Mouse (Mus musculus): Measurements from ENCODE around the gene Rab3c. TPM values are rescaled to one million over a fixed set of nuclear protein-coding genes. Genes with fewer than 3 reads are reported as not detected.

Rab3c gene
- polyA plus RNA-seq, 1 experiment = 0.05 TPM

DNA sequence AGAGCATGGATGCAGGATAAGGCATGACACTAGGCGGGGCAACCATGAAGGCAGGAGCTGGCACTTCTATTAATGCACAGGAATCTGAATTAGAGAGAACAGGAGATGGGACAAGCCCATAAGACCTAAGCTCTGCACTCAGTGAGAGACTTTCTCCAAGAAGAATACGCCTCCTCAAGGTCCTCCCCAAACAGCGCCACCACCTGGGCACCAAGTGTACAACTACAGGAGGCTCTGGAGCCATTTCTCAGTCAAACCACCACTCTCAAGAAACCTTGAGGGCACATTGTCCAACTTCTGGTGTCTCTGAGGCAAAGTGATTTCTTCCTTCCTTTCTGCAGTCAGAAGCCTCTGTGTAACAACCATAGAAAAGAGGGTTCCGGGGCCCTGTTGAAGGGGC lies 236.4 kb downstream of the Rab3c start:
- Histone ChIP-seq H3K27me3 (ENCODE audit: control insufficient read depth, insufficient read depth, insufficient read length) (no peaks in the 10 kb centered on the region), H3ac (ENCODE audit: control insufficient read depth, insufficient read length) (no peak overlapping the region), H3K36me3 (ENCODE audit: control insufficient read depth, insufficient read depth) (no peaks in the 10 kb centered on the region), H3K4me3 (no peak overlapping the region), H3K4me2 (ENCODE audit: low read depth) (no peak overlapping the region), H3K79me2 (ENCODE audit: control insufficient read depth, insufficient read depth) (no peaks in the 10 kb centered on the region)
- no peak for TF ChIP-seq REST (IDR thresholded peaks at IDR 0.05; ENCODE audit: insufficient read depth, insufficient read length)
- no peak for TF ChIP-seq CEBPB (IDR thresholded peaks at IDR 0.05; ENCODE audit: insufficient read depth, poor library complexity, severe bottlenecking)
- TF ChIP-seq POLR2A (IDR thresholded peaks at IDR 0.05; ENCODE audit: insufficient read length, low read depth) = no peak
- no peak for TF ChIP-seq SRF (IDR thresholded peaks at IDR 0.05; ENCODE audit: control insufficient read depth, insufficient read length, low read depth)
- TF ChIP-seq MYOD1 (IDR thresholded peaks at IDR 0.05; ENCODE audit: control insufficient read depth in 1 of 3, insufficient read length in 2 of 3, low read depth in 2 of 3) = no peak

DNA sequence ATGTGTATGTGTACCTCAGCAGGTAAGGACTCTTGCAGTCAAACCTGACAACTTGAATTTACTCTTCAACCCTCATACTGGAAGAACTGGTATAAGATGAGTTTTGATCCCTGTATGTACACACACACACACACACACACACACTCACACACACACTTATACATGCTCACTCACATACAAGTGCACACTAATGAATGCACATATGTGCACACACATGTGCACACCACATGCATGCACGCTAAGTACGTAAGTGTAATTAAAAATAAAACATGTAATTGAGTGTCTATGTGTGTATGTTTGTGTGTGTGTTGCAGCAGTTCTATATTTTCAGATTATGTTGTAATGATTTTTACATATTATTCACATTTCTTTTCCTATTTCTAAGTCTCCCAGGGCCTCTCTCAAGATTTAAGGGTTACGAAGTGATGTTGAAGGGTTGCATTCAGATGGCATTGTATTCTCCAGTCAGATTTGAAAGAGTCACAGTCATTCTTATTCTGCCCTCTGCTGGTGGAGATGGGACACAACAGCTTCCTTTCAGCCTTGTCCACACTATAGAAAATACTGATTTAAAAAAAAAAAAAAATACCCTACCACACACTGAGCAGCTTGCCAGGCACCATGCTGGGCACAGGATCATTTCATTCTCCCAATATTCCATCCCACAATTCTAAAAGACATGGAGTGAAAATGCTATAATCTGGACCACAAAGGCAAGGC lies 240.9 kb downstream of the Rab3c start:
- no peaks in the 10 kb centered on the region for H3K36me3 ChIP-seq (ENCODE audit: control insufficient read depth, insufficient read depth)
- no peaks in the 10 kb centered on the region for H3K27me3 ChIP-seq (ENCODE audit: control insufficient read depth, insufficient read depth, insufficient read length)
- TF ChIP-seq E2F4 (IDR thresholded peaks at IDR 0.05; ENCODE audit: insufficient read depth) = no peak
- no peak for TF ChIP-seq USF1 (IDR thresholded peaks at IDR 0.05; ENCODE audit: low read depth)
- TF ChIP-seq TCF12 (IDR thresholded peaks at IDR 0.05; ENCODE audit: insufficient read depth, poor library complexity, severe bottlenecking) = no peak
- TF ChIP-seq MAX (IDR thresholded peaks at IDR 0.05; ENCODE audit: low read depth) = no peak
- no peak for TF ChIP-seq POLR2AphosphoS2 (IDR thresholded peaks at IDR 0.05; ENCODE audit: insufficient read length, low read depth)
- no peak for TF ChIP-seq REST (IDR thresholded peaks at IDR 0.05; ENCODE audit: insufficient read depth, insufficient read length)
- no peak for TF ChIP-seq MYOD1 (IDR thresholded peaks at IDR 0.05; ENCODE audit: control insufficient read depth in 1 of 3, insufficient read length in 2 of 3, low read depth in 2 of 3)
- no peak for TF ChIP-seq TCF3 (IDR thresholded peaks at IDR 0.05; ENCODE audit: insufficient read length, low read depth)
- TF ChIP-seq MYOG (IDR thresholded peaks at IDR 0.05; ENCODE audit: control insufficient read depth in 1 of 3, insufficient read depth in 1 of 3, insufficient read length in 2 of 3, low read depth in 2 of 3) = no peak
- TF ChIP-seq CEBPB (IDR thresholded peaks at IDR 0.05; ENCODE audit: insufficient read depth, poor library complexity, severe bottlenecking) = no peak
- no peak for TF ChIP-seq SRF (IDR thresholded peaks at IDR 0.05; ENCODE audit: control insufficient read depth, insufficient read length, low read depth)
- no peak for TF ChIP-seq POLR2A (IDR thresholded peaks at IDR 0.05; ENCODE audit: insufficient read length, low read depth)
- no peaks in the 10 kb centered on the region for H3K79me2 ChIP-seq (ENCODE audit: control insufficient read depth, insufficient read depth)
- H3K4me3 ChIP-seq = no peak overlapping the region
- H3ac ChIP-seq (ENCODE audit: control insufficient read depth, insufficient read length) = no peak overlapping the region
- no peak overlapping the region for H3K4me2 ChIP-seq (ENCODE audit: low read depth)

DNA sequence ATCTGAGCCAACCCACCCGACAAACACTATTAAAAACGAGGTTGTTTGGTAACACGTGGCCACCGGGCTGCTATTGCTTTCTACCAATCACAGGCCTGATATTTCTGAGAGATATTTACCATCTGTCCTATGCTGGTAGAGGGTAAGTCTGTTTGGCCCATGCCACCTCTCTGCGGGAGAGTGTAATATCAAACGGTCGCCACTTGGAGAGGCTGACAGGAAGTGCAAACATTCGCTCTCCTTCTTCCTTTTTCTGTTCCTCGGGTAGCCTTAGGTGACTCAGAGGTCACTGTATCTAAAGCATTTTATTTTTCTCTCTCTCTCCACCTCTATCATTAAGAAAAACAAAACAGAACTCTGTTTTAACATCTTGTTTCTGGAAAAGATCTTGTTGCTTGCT lies 241.6 kb downstream of the Rab3c start:
- H3K36me3 ChIP-seq (ENCODE audit: control insufficient read depth, insufficient read depth) = no peaks in the 10 kb centered on the region
- no peak overlapping the region for H3K4me3 ChIP-seq
- H3K79me2 ChIP-seq (ENCODE audit: control insufficient read depth, insufficient read depth) = no peaks in the 10 kb centered on the region
- H3K27me3 ChIP-seq (ENCODE audit: control insufficient read depth, insufficient read depth, insufficient read length) = no peaks in the 10 kb centered on the region
- TF ChIP-seq TCF3 (IDR thresholded peaks at IDR 0.05; ENCODE audit: insufficient read length, low read depth) = no peak
- no peak for TF ChIP-seq SRF (IDR thresholded peaks at IDR 0.05; ENCODE audit: control insufficient read depth, insufficient read length, low read depth)
- TF ChIP-seq REST (IDR thresholded peaks at IDR 0.05; ENCODE audit: insufficient read depth, insufficient read length) = no peak
- TF ChIP-seq CEBPB (IDR thresholded peaks at IDR 0.05; ENCODE audit: insufficient read depth, poor library complexity, severe bottlenecking) = no peak
- TF ChIP-seq POLR2AphosphoS2 (IDR thresholded peaks at IDR 0.05; ENCODE audit: insufficient read length, low read depth) = no peak
- TF ChIP-seq MYOG (IDR thresholded peaks at IDR 0.05; ENCODE audit: control insufficient read depth in 1 of 3, insufficient read depth in 1 of 3, insufficient read length in 2 of 3, low read depth in 2 of 3) = no peak
- no peak for TF ChIP-seq TCF12 (IDR thresholded peaks at IDR 0.05; ENCODE audit: insufficient read depth, poor library complexity, severe bottlenecking)
- no peak for TF ChIP-seq MAX (IDR thresholded peaks at IDR 0.05; ENCODE audit: low read depth)
- H3ac ChIP-seq (ENCODE audit: control insufficient read depth, insufficient read length) = no peak overlapping the region
- H3K4me2 ChIP-seq (ENCODE audit: low read depth) = no peak overlapping the region

GRCm38 (mm10) chr13:110038521-110038920 lies 242.3 kb downstream of the Rab3c start:
- Histone ChIP-seq H3K4me3 (no peak overlapping the region), H3K79me2 (ENCODE audit: control insufficient read depth, insufficient read depth) (no peaks in the 10 kb centered on the region), H3K36me3 (ENCODE audit: control insufficient read depth, insufficient read depth) (no peaks in the 10 kb centered on the region), H3K27me3 (ENCODE audit: control insufficient read depth, insufficient read depth, insufficient read length) (no peaks in the 10 kb centered on the region), H3K4me2 (ENCODE audit: low read depth) (no peak overlapping the region), H3ac (ENCODE audit: control insufficient read depth, insufficient read length) (no peak overlapping the region)
- TF ChIP-seq CEBPB (IDR thresholded peaks at IDR 0.05; ENCODE audit: insufficient read depth, poor library complexity, severe bottlenecking) = no peak
- TF ChIP-seq MYOG (IDR thresholded peaks at IDR 0.05; ENCODE audit: control insufficient read depth in 1 of 3, insufficient read depth in 1 of 3, insufficient read length in 2 of 3, low read depth in 2 of 3) = no peak
- TF ChIP-seq E2F4 (IDR thresholded peaks at IDR 0.05; ENCODE audit: insufficient read depth) = no peak
- no peak for TF ChIP-seq MYOD1 (IDR thresholded peaks at IDR 0.05; ENCODE audit: control insufficient read depth in 1 of 3, insufficient read length in 2 of 3, low read depth in 2 of 3)
- no peak for TF ChIP-seq POLR2A (IDR thresholded peaks at IDR 0.05; ENCODE audit: insufficient read length, low read depth)
- TF ChIP-seq SRF (IDR thresholded peaks at IDR 0.05; ENCODE audit: control insufficient read depth, insufficient read length, low read depth) = no peak
- TF ChIP-seq POLR2AphosphoS2 (IDR thresholded peaks at IDR 0.05; ENCODE audit: insufficient read length, low read depth) = no peak
- no peak for TF ChIP-seq REST (IDR thresholded peaks at IDR 0.05; ENCODE audit: insufficient read depth, insufficient read length)

DNA sequence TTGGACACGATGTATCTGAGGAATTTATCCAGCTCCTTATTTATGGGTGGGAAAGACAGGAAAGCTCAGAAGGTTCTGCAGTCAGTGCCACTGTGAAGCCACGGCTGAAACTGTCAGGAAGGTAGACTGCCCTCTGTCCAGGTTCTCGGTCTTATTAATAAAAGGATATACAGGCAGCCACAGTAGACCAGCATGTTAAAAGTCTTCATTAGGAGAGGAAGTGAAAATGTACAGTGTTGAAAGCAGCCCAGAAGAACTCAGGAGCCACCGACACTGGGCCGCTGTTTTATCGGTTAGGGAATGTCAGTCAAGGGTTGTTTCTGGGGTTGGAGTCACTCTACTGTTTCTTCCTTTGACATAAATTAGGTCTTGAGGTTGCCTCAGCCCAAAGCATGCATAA lies 245.9 kb downstream of the Rab3c start:
- H3K36me3 ChIP-seq (ENCODE audit: control insufficient read depth, insufficient read depth) = no peaks in the 10 kb centered on the region
- H3K27me3 ChIP-seq (ENCODE audit: control insufficient read depth, insufficient read depth, insufficient read length) = no peaks in the 10 kb centered on the region
- no peak overlapping the region for H3K4me2 ChIP-seq (ENCODE audit: low read depth)
- H3ac ChIP-seq (ENCODE audit: control insufficient read depth, insufficient read length) = no peak overlapping the region
- TF ChIP-seq TCF3 (IDR thresholded peaks at IDR 0.05; ENCODE audit: insufficient read length, low read depth) (no peak), MYOG (IDR thresholded peaks at IDR 0.05; ENCODE audit: control insufficient read depth in 1 of 3, insufficient read depth in 1 of 3, insufficient read length in 2 of 3, low read depth in 2 of 3) (no peak), SRF (IDR thresholded peaks at IDR 0.05; ENCODE audit: control insufficient read depth, insufficient read length, low read depth) (no peak), POLR2A (IDR thresholded peaks at IDR 0.05; ENCODE audit: insufficient read length, low read depth) (no peak), CEBPB (IDR thresholded peaks at IDR 0.05; ENCODE audit: insufficient read depth, poor library complexity, severe bottlenecking) (no peak), TCF12 (IDR thresholded peaks at IDR 0.05; ENCODE audit: insufficient read depth, poor library complexity, severe bottlenecking) (no peak), MAX (IDR thresholded peaks at IDR 0.05; ENCODE audit: low read depth) (no peak), MYOD1 (IDR thresholded peaks at IDR 0.05; ENCODE audit: control insufficient read depth in 1 of 3, insufficient read length in 2 of 3, low read depth in 2 of 3) (no peak), POLR2AphosphoS2 (IDR thresholded peaks at IDR 0.05; ENCODE audit: insufficient read length, low read depth) (no peak), E2F4 (IDR thresholded peaks at IDR 0.05; ENCODE audit: insufficient read depth) (no peak), USF1 (IDR thresholded peaks at IDR 0.05; ENCODE audit: low read depth) (no peak), REST (IDR thresholded peaks at IDR 0.05; ENCODE audit: insufficient read depth, insufficient read length) (no peak)
- no peak overlapping the region for H3K4me3 ChIP-seq
- no peaks in the 10 kb centered on the region for H3K79me2 ChIP-seq (ENCODE audit: control insufficient read depth, insufficient read depth)
